Mouse (Mus musculus) kidney, embryonic 16.5 days (tissue): ENCODE data around the gene Gbx2. TPM values are rescaled to one million over a fixed set of nuclear protein-coding genes. Genes with fewer than 3 reads are reported as not detected.

Source experiments
- ATAC-seq: fragments of 200-750 bp; cut with Nextera tagmentation; 2 replicates; pipeline ENCODE4 v1.8.0; 2017; ENCODE audit warnings: moderate TSS enrichment; ENCODE audit not compliant: low FRiP score, low TSS enrichment
- H3K27ac ChIP-seq: fragments of 300-500 bp; sonication (generic); 2 replicates; pipeline ENCODE4 v1.5.1; 2014; ENCODE audit warnings: low read length
- H3K27me3 ChIP-seq: fragments of 300-500 bp; sonication (generic); 2 replicates; pipeline ENCODE4 v1.6.1; 2014; ENCODE audit warnings: low read length, control low read depth, mixed read lengths; ENCODE audit not compliant: insufficient read depth
- H3K36me3 ChIP-seq: fragments of 300-500 bp; sonication (generic); 2 replicates; pipeline ENCODE4 v1.6.1; 2014; ENCODE audit warnings: low read length, control low read depth, mixed read lengths; ENCODE audit not compliant: insufficient read depth
- H3K4me1 ChIP-seq: fragments of 300-500 bp; sonication (generic); 2 replicates; pipeline ENCODE4 v1.6.1; 2014; ENCODE audit warnings: low read length, control low read depth, mixed read lengths; ENCODE audit not compliant: insufficient read depth
- H3K4me2 ChIP-seq: fragments of 300-500 bp; sonication (generic); replicated peaks from 2 replicates; pipeline ENCODE4 v1.6.1; 2014; ENCODE audit warnings: low read depth, low read length
- H3K4me3 ChIP-seq: fragments of 300-500 bp; sonication (generic); 2 replicates; pipeline ENCODE4 v1.5.1; 2014; ENCODE audit warnings: mild to moderate bottlenecking, low read length
- H3K9ac ChIP-seq: fragments of 300-500 bp; sonication (generic); replicated peaks from 2 replicates; pipeline ENCODE4 v1.6.1; 2014; ENCODE audit warnings: low read length
- H3K9me3 ChIP-seq: fragments of 300-500 bp; sonication (generic); 2 replicates; pipeline ENCODE4 v1.6.1; 2016; ENCODE audit warnings: low read length, control low read depth
- WGBS: fragments of 180-500 bp; shearing (Covaris S2); extraction: QIAGEN DNeasy Blood & Tissue Kit; methylation state at CpG from one replicate; pipeline ENCODE4 v1.1.7; 2014; 5-methylcytosine and 5-hydroxymethylcytosine counted together
- polyA plus RNA-seq: library from polyadenylated mRNA; unstranded; fragments of >200 nt; fragmentation: Nextera tagmentation; extraction: Ambion mirVana; gene quantifications from 2 replicates; pipeline ENCODE4 v1.2.1, GENCODE M21; 2015

Gbx2 gene
- polyA plus RNA-seq, 1 experiment from 2014 or later: 0.22 TPM

DNA sequence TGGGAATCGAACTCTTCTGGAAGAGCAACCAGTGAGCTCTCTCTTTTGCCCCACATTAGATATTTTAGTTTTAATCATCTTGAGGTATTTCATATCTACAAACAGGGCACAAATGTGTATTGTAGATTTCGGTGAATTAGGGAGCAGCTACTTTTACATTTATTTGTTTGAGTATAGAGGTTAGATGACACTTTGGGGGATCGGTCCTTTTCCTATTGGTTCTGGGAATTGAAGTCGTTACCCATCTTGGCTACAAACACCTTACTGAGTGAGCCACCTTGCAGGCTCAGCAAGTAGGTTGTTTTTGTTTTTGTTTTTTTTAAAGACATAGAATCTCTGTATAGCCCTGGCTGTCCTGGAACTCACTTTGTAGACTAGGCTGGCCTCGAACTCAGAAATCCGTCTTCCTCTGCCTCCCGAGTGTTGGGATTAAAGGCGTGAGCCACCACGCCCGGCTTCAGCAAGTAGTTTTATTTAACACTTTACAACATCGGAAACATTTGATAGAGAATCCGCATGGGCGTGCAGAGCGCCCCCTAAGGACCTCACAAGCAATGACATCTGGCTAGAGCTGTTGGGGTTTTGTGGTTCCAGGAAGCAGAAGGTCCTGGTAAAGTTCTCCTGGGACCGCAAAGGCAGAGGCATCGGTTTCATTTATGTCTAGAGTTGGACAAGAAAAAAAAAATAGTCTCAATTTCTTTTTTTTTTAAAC, 8.1 kb upstream of the Gbx2 start:
- Histone ChIP-seq H3K4me2 (no peak overlapping the region), H3K27me3 (peaks cover 95% of the 10 kb centered on the region), H3K4me3 (no peak overlapping the region), H3K27ac (no peak overlapping the region), H3K9ac (no peak overlapping the region), H3K36me3 (no peaks in the 10 kb centered on the region), H3K4me1 (peaks cover 10% of the 10 kb centered on the region; the same call in 1 of the 2 replicates), H3K9me3 (0 out of 2 replicates have a peak, but pooled peaks cover 3% of the 10 kb centered on the region)
- no peak for ATAC-seq
- 43% methylated on average over 16 of the region's 16 CpGs for WGBS

DNA sequence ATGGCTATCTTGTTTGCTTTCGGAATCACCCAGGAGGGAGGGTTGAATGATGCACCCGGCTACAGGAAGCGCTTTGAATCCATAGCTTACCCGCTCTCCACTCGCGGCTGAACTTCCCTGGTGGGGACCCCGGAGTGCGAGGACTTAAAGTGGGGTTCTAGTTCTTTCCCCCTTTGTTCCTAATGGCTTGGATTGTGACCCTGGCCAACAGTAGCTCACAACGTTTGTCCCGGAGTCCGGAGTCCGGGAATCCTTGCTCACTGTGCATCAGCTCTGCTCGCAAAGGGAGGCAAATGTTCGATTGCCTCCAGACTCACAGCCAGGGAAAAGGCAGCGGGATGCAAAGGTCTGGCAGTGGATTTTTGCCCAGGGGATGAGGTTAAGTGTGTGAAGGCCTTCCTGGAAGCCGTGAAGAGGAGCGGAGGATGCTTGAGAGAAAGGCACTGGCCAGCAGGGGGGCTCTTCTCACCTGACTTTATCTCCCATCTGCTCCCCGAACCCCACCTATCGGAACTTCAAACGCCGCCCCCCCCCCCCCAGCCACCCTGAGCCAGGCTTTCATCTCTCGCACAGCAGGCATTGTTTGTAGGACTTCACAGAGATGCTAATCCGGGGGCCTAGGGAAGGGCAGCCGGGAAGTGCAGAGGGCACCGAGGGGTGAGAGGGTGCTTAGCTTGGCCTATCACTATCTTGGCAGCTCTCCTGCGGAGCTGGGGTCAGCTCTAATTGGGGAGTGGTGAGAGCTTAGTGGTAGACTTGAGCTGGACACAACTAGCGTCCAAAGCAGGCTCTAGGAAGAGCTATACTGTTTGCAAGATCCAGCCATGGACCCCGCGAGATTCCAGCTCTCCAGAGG, 4.7 kb upstream of the Gbx2 start:
- Histone ChIP-seq H3K36me3 (no peaks in the 10 kb centered on the region), H3K4me1 (peaks cover 9% of the 10 kb centered on the region), H3K4me3 (no peak overlapping the region), H3K4me2 (no peak overlapping the region), H3K9ac (no peak overlapping the region), H3K27me3 (peaks cover 94% of the 10 kb centered on the region), H3K27ac (no peak overlapping the region), H3K9me3 (0 out of 2 replicates have a peak, but pooled peaks cover 3% of the 10 kb centered on the region)
- WGBS: 2% methylated on average over 29 of the region's 29 CpGs
- ATAC-seq: no peak

DNA sequence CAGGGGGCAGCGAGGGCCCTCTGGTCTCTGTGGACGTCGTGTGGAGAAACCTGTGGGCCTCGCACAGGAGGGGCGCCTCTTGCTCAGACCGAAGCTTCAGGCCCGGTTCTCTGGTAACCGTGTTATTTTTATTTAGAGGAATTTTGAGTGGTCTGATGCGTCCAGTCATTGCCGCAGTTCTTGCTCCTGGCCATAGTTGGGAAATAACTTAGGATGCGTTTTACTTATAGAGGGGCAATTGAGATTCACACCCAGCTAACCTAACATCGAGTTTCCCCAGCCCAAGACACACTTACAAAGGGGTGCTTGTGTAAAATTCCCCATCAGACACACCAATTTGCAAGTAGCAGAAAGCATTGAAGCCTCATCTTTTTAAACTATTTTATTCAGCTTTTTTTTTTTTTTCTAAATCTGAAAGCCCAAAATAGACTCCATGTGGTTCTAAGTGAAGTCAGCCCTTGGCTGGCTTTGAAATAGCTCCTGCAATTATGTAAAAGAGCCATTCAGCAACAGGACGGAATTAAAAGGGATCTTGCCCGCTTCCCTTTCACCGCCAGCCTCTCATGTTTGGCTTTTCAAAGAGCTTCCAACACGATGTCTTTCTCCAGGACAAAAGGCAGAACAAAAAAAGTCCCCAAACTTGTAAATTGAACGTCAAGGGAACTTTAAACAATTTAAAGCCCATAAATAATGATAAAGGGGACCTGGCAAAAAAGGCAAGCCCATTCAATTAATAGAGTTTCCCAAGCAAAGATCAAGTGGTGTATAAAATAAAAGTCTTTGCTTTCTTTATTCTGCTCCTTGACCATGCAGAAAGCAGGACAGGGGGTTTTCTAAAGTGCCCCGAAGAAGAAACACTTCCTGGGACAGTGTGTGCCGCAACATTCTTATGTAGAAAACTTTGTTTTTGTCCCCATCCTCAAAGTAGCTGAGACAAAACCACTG, 3.6 kb upstream of the Gbx2 start:
- H3K4me2 ChIP-seq: no peak overlapping the region
- no peak overlapping the region for H3K27ac ChIP-seq
- H3K36me3 ChIP-seq: no peaks in the 10 kb centered on the region
- 0 out of 2 replicates have a peak, but pooled peaks cover 1% of the 10 kb centered on the region for H3K9me3 ChIP-seq
- ATAC-seq: no peak
- H3K9ac ChIP-seq: no peak overlapping the region
- peaks cover 18% of the 10 kb centered on the region for H3K4me1 ChIP-seq
- H3K27me3 ChIP-seq: peaks cover 96% of the 10 kb centered on the region
- WGBS: 9% methylated on average over 19 of the region's 19 CpGs
- no peak overlapping the region for H3K4me3 ChIP-seq

DNA sequence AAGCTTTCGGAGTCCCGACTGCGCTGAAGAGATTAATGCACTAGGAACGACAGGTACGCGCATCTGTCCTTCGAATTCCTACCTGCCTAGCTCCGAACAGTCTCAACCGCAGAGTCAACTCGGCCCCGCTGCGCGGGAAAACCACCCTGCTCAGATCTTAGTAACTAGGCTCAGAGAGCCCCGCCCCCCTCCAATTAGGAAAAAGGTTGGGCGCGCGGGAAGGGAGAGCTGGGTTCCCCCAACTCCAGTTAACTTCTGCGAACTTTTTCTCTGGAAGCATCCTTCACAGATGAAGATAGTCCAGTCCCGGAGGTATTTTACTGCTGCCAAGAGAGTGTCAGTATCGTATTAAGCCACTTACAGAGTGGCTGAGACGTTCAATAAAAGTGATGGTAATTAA, 2.8 kb upstream of the Gbx2 start:
- Histone ChIP-seq H3K36me3 (no peaks in the 10 kb centered on the region), H3K9me3 (no peaks in the 10 kb centered on the region), H3K4me1 (peaks cover 23% of the 10 kb centered on the region), H3K27me3 (peaks cover 96% of the 10 kb centered on the region), H3K9ac (no peak overlapping the region), H3K4me2 (no peak overlapping the region), H3K4me3 (no peak overlapping the region), H3K27ac (no peak overlapping the region)
- 2% methylated on average over 21 of the region's 21 CpGs for WGBS
- no peak for ATAC-seq

DNA sequence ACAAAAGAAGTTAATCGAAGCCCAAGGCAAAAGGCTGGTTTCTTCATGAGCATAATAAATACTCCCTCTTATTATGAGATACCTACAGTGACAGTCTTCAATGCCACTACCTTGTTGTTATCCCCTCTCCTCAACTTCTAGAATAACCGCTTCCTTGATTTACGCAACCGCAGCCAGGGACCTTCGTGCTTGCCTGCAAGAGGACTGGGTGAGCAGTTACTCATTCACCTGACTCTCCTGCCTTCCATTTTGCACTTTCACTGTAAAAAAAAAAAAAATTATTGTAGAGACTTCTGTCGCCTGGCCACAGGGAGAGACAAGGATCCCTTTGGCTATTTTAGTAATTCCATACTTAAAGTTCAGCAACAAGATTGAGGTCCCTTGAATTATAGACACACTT, 2.0 kb upstream of the Gbx2 start:
- no peak for ATAC-seq
- Histone ChIP-seq H3K4me3 (no peak overlapping the region), H3K27ac (no peak overlapping the region), H3K9me3 (no peaks in the 10 kb centered on the region), H3K27me3 (peaks cover 97% of the 10 kb centered on the region), H3K9ac (no peak overlapping the region), H3K36me3 (no peaks in the 10 kb centered on the region), H3K4me2 (no peak overlapping the region), H3K4me1 (peaks cover 24% of the 10 kb centered on the region)
- 9% methylated on average over 6 of the region's 6 CpGs for WGBS

DNA sequence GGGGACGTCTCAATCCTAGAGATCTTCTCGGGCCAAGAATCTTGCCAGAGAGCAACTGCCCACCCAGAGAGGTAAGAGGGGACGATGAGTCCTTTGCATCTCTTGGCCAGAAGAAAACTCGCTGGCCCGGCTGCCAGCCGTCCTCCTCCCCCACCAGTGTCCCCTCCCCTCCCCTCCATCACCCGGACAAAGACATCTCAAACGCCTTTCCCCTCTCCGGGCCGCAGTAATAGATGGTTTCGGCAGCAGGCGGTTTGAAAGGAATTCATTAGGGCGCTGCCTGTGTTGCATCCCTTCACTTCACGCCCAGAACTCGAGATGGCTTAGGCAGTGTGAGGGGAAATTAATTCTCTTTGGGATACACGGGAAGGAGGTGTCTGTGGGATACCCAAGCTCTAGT, 1.6 kb upstream of the Gbx2 start:
- Histone ChIP-seq H3K9me3 (no peaks in the 10 kb centered on the region), H3K36me3 (no peaks in the 10 kb centered on the region), H3K27me3 (peaks cover 97% of the 10 kb centered on the region), H3K4me3 (no peak overlapping the region), H3K27ac (no peak overlapping the region), H3K9ac (no peak overlapping the region), H3K4me1 (peaks cover 24% of the 10 kb centered on the region), H3K4me2 (no peak overlapping the region)
- ATAC-seq: no peak
- under 1% methylated on average over 16 of the region's 16 CpGs for WGBS

DNA sequence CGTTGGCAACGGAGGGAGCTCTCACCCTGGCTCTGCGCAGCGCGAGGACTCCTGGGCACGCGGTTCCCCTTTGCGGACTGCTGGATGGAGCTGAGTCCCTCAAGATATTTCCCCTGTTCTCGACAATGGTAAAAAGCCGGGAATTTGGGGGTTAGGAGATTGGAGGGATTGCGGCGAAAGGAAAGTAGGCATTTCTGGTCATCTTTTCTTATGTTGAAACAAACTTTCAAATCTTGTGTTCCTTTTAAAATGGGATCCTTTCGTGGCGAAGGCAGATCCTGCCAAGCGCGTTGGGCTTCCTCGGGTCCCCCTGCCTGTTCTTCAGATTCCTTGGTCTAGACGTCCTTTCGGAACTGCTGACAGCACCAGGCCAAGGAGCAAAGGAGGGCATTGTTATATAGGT, 1.0 kb upstream of the Gbx2 start:
- Histone ChIP-seq H3K27ac (no peak overlapping the region), H3K4me2 (no peak overlapping the region), H3K4me1 (peaks cover 29% of the 10 kb centered on the region), H3K9me3 (no peaks in the 10 kb centered on the region), H3K36me3 (no peaks in the 10 kb centered on the region), H3K4me3 (no peak overlapping the region), H3K27me3 (peaks cover 97% of the 10 kb centered on the region), H3K9ac (no peak overlapping the region)
- WGBS: 4% methylated on average over 19 of the region's 19 CpGs
- no peak for ATAC-seq

DNA sequence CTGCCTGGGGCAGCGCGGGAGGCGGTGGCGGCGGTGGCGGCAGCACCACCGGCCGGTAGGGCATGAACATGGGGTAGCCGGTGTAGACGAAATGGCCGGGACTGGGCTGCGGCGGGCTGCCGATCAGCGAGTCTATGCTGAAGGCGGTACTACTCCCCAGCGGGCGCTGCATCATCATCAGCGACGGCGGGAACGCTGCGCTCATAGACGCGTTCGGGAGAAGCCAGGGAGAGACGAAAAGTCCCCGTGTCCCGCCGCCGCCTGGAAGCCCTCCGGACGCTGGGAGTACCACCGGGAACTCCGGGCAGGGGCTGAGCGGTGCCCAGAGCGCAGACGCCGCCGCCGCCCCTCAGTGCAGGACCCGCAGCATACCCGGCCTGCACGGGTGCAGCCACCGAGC, 428 bp downstream of the Gbx2 start:
- H3K4me2 ChIP-seq: peak overlapping the region; percentile 74
- no peak overlapping the region for H3K27ac ChIP-seq
- H3K4me1 ChIP-seq: peaks cover 33% of the 10 kb centered on the region
- under 1% methylated on average over 45 of the region's 45 CpGs for WGBS
- H3K9me3 ChIP-seq: no peaks in the 10 kb centered on the region
- no peak; the same call in 1 of the 2 replicates for ATAC-seq
- H3K36me3 ChIP-seq: no peaks in the 10 kb centered on the region
- H3K9ac ChIP-seq: 0 out of 2 replicates have a peak overlapping the region, but pooled peaks have one; percentile 35
- peaks cover 97% of the 10 kb centered on the region for H3K27me3 ChIP-seq
- H3K4me3 ChIP-seq: peak overlapping the region; percentile 50

DNA sequence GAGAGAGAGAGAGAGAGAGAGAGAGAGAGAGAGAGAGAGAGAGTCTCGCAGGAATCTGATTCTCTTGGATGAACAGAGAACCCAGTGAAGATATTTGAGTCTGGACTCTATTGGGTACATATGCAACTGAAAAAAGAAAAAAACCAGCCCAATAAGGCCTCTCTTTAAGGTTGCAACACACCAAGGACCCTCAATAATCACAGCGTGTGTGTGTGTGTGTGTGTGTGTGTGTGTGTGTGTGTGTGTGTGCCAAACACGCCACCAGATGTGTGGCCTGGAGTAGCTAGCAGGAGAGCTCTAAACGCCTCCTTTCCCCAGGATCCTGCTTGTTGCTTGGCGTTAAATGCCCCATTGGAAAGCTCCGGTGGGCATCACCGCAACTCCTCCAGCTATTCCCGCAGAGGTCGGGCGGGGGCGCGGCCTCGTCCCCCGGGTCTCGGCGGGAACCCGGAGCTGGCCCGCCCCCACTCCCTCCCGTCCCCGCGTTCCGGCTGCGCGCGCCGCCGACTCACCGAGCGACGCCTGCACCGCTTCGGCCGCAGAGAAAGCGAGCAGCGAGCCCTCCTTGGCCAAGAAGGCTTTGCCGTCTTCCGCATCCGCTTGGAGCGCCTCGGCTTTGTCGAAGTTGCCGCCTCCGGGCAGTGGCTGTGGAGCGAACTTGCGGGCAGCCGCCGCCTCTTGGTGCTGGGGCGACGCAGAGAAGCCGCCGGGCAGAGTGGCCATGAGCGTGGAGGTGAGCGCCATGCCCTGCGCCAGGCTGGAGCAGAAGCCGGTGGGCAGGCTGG, 1.1 kb downstream of the Gbx2 start:
- WGBS: under 1% methylated on average over 54 of the region's 55 CpGs
- ATAC-seq: no peak
- peak overlapping the region; percentile 50 for H3K4me3 ChIP-seq
- no peaks in the 10 kb centered on the region for H3K36me3 ChIP-seq
- no peaks in the 10 kb centered on the region for H3K9me3 ChIP-seq
- peak overlapping the region; percentile 74 for H3K4me2 ChIP-seq
- peaks cover 33% of the 10 kb centered on the region for H3K4me1 ChIP-seq
- H3K9ac ChIP-seq: 0 out of 2 replicates have a peak overlapping the region, but pooled peaks have one; percentile 35
- H3K27me3 ChIP-seq: peaks cover 97% of the 10 kb centered on the region
- H3K27ac ChIP-seq: no peak overlapping the region
